Mouse (Mus musculus) midbrain, embryonic 14.5 days (tissue): ENCODE results near the gene Vmp1. TPM values are rescaled to one million over a fixed set of nuclear protein-coding genes. Genes with fewer than 3 reads are reported as not detected.

ENCODE experiments used
- ATAC-seq: fragments of 200-750 bp; cut with Nextera tagmentation; 2 replicates; pipeline ENCODE4 v1.8.0; 2017; ENCODE audit warnings: moderate number of reproducible peaks, moderate library complexity; ENCODE audit not compliant: low FRiP score, low TSS enrichment
- DNase-seq: peaks from one replicate; pipeline ENCODE4 v3.0.0-alpha.2; 2015
- H3K27ac ChIP-seq: fragments of 300-500 bp; sonication (generic); replicated peaks from 2 replicates; pipeline ENCODE4 v1.5.1; 2014; ENCODE audit warnings: mild to moderate bottlenecking, low read depth, low read length, moderate library complexity
- H3K27me3 ChIP-seq: fragments of 300-500 bp; sonication (generic); 2 replicates; pipeline ENCODE4 v1.6.1; 2014; ENCODE audit warnings: low read length, control low read depth, mixed read lengths; ENCODE audit not compliant: control insufficient read depth, insufficient read depth
- H3K36me3 ChIP-seq: fragments of 300-500 bp; sonication (generic); 2 replicates; pipeline ENCODE4 v1.6.1; 2014; ENCODE audit warnings: low read length, control low read depth; ENCODE audit not compliant: control insufficient read depth, insufficient read depth
- H3K4me1 ChIP-seq: fragments of 300-500 bp; sonication (generic); 2 replicates; pipeline ENCODE4 v1.6.1; 2014; ENCODE audit warnings: mild to moderate bottlenecking, antibody characterized with exemption, low read length, control low read depth; ENCODE audit not compliant: control insufficient read depth, insufficient read depth
- H3K4me2 ChIP-seq: fragments of 300-500 bp; sonication (generic); 2 replicates; pipeline ENCODE4 v1.6.1; 2014; ENCODE audit warnings: mild to moderate bottlenecking, low read length, moderate library complexity
- H3K4me3 ChIP-seq: fragments of 300-500 bp; sonication (generic); replicated peaks from 2 replicates; pipeline ENCODE4 v1.5.1; 2014; ENCODE audit warnings: low read depth, low read length
- H3K9ac ChIP-seq: fragments of 300-500 bp; sonication (generic); replicated peaks from 2 replicates; pipeline ENCODE4 v1.6.1; 2014; ENCODE audit warnings: mild to moderate bottlenecking, low read length, moderate library complexity
- H3K9me3 ChIP-seq: fragments of 300-500 bp; sonication (generic); 2 replicates; pipeline ENCODE4 v1.6.1; 2016; ENCODE audit warnings: low read length, control low read depth, mixed read lengths; ENCODE audit not compliant: control insufficient read depth
- WGBS: fragments of 180-500 bp; shearing (Covaris S2); extraction: QIAGEN DNeasy Blood & Tissue Kit; methylation state at CpG from one replicate; pipeline ENCODE4 v1.1.7; 2014; 5-methylcytosine and 5-hydroxymethylcytosine counted together
- polyA plus RNA-seq: library from polyadenylated mRNA; unstranded; fragments of >200 nt; fragmentation: Nextera tagmentation; extraction: Ambion mirVana; gene quantifications from 2 replicates; pipeline ENCODE4 v1.2.1, GENCODE M21; 2014

The Vmp1 gene
- polyA plus RNA-seq, 1 experiment from 2014 or later: 129 TPM

DNA sequence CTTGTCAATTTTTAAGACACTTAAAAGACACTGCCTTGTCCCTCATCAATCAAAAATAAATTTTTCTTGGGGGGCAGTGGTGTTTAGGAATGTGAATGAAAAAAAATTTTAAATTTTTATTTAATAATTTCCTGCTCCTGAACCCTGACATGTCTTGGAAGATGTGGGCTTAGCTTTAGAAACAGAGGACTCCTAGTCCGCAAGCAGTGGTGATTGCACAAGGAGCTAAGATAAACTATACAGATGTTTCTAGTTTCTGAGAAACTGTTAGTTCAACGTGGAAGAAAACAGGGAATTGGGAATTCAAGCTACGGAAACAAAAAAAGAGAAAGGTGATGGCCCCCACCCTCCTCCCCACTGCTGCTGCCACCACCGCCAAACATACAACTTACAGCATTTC, 111.8 kb downstream of the Vmp1 start:
- DNase-seq (no peak), ATAC-seq (no peak)
- no peak overlapping the region for H3K4me3 ChIP-seq
- 87% methylated on average over 4 of the region's 4 CpGs for WGBS
- H3K9ac ChIP-seq: no peak overlapping the region
- H3K27me3 ChIP-seq: no peaks in the 10 kb centered on the region
- H3K27ac ChIP-seq: no peak overlapping the region
- no peak overlapping the region for H3K4me2 ChIP-seq
- H3K9me3 ChIP-seq: no peaks in the 10 kb centered on the region
- no peaks in the 10 kb centered on the region for H3K4me1 ChIP-seq
- no peaks in the 10 kb centered on the region for H3K36me3 ChIP-seq

GRCm38 (mm10) chr11:86571047-86571855, 112.4 kb downstream of the Vmp1 start:
- ATAC-seq (no peak), DNase-seq (peak; percentile 20)
- H3K9ac ChIP-seq: no peak overlapping the region
- H3K27ac ChIP-seq: no peak overlapping the region
- no peak overlapping the region for H3K4me2 ChIP-seq
- H3K27me3 ChIP-seq: no peaks in the 10 kb centered on the region
- no peak overlapping the region for H3K4me3 ChIP-seq
- 66% methylated on average over 15 of the region's 15 CpGs for WGBS
- no peaks in the 10 kb centered on the region for H3K36me3 ChIP-seq
- H3K4me1 ChIP-seq: no peaks in the 10 kb centered on the region
- no peaks in the 10 kb centered on the region for H3K9me3 ChIP-seq

DNA sequence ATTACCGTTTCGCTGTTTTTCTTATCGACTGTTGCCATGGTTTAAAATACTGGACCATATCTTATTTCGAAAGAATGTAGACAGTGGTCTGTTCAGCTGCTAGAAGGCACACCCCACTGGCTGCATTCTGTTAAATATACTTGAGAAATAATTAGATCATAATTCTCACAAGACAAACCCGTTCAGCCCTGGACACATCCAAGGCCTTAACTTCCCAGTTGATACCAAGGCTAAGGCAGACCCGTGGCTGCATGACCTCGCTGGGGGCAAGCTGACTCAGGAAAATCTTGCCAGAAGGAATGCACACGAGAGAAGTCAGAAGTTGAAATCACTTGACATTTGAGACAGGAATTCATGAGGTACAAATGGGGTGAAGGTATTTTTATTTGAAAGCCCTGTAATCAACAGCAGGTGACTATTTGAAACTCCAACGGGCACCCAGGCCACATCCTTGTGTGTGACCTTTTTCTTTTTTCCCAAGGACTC, 113.3 kb downstream of the Vmp1 start:
- Histone ChIP-seq H3K4me1 (no peaks in the 10 kb centered on the region), H3K4me2 (no peak overlapping the region), H3K27ac (no peak overlapping the region), H3K4me3 (no peak overlapping the region), H3K27me3 (no peaks in the 10 kb centered on the region), H3K9ac (no peak overlapping the region), H3K9me3 (no peaks in the 10 kb centered on the region), H3K36me3 (no peaks in the 10 kb centered on the region)
- no peak for DNase-seq
- 79% methylated on average over 9 of the region's 9 CpGs for WGBS
- no peak for ATAC-seq

GRCm38 (mm10) chr11:86568425-86568824, 115.2 kb downstream of the Vmp1 start:
- ATAC-seq (no peak), DNase-seq (peak; percentile 57)
- H3K9me3 ChIP-seq: no peaks in the 10 kb centered on the region
- H3K9ac ChIP-seq: no peak overlapping the region
- H3K27me3 ChIP-seq: no peaks in the 10 kb centered on the region
- 67% methylated on average over 3 of the region's 3 CpGs for WGBS
- H3K36me3 ChIP-seq: no peaks in the 10 kb centered on the region
- no peak overlapping the region for H3K27ac ChIP-seq
- no peaks in the 10 kb centered on the region for H3K4me1 ChIP-seq
- H3K4me3 ChIP-seq: no peak overlapping the region
- no peak overlapping the region for H3K4me2 ChIP-seq

DNA sequence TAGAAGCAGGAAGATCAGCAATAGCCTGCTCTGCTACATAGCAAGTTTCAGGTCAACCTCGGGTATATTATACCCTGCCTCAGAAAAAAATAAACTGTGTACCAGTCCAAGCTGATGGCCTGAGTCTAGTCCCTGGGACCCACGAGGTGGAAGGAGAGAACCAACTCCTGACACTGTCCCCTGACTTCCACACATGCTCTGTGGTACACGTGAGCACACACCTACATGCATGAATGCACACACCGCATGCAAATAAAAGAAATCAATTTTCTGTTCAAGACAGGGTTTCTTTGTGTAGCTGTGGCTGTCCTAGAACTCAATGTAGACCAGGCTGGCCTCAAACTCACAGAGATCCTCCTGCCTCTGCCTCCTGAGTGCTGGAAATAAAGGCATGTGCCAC, 125.4 kb downstream of the Vmp1 start:
- H3K9me3 ChIP-seq: no peaks in the 10 kb centered on the region
- no peak for ATAC-seq

GRCm38 (mm10) chr11:86553525-86553924, 130.1 kb downstream of the Vmp1 start:
- H3K4me1 ChIP-seq: no peaks in the 10 kb centered on the region
- DNase-seq: no peak
- no peak overlapping the region for H3K9ac ChIP-seq
- no peaks in the 10 kb centered on the region for H3K9me3 ChIP-seq
- H3K4me3 ChIP-seq: no peak overlapping the region
- H3K27me3 ChIP-seq: no peaks in the 10 kb centered on the region
- no peak for ATAC-seq
- 89% methylated on average over 6 of the region's 6 CpGs for WGBS
- peaks cover 4% of the 10 kb centered on the region; the same call in 1 of the 2 replicates for H3K36me3 ChIP-seq
- no peak overlapping the region for H3K27ac ChIP-seq
- H3K4me2 ChIP-seq: no peak overlapping the region

More for the DNA sequence above, 125.4 kb downstream of the Vmp1 start:
- no peak for DNase-seq
- H3K9ac ChIP-seq: no peak overlapping the region
- no peak overlapping the region for H3K4me3 ChIP-seq
- H3K4me2 ChIP-seq: no peak overlapping the region
- no peak overlapping the region for H3K27ac ChIP-seq
- no peaks in the 10 kb centered on the region for H3K27me3 ChIP-seq
- H3K4me1 ChIP-seq: no peaks in the 10 kb centered on the region
- peaks cover 11% of the 10 kb centered on the region; the same call in 1 of the 2 replicates for H3K36me3 ChIP-seq
- 85% methylated on average over 4 of the region's 4 CpGs for WGBS

- ATAC-seq: no peak
- no peak for DNase-seq
- no peak overlapping the region for H3K4me3 ChIP-seq
- no peak overlapping the region for H3K27ac ChIP-seq
- no peak overlapping the region for H3K9ac ChIP-seq
- 100% methylated on average over 1 of the region's 1 CpGs for WGBS
- peaks cover 10% of the 10 kb centered on the region for H3K4me1 ChIP-seq
- H3K36me3 ChIP-seq: no peaks in the 10 kb centered on the region
- H3K9me3 ChIP-seq: no peaks in the 10 kb centered on the region
- no peaks in the 10 kb centered on the region for H3K27me3 ChIP-seq
- no peak overlapping the region for H3K4me2 ChIP-seq
These were observed 136.2 kb downstream of the Vmp1 start for GRCm38 (mm10) chr11:86547412-86547811.

- H3K36me3 ChIP-seq: no peaks in the 10 kb centered on the region
- DNase-seq (no peak), ATAC-seq (no peak)
- H3K27me3 ChIP-seq: no peaks in the 10 kb centered on the region
- H3K27ac ChIP-seq: no peak overlapping the region
- H3K4me3 ChIP-seq: peak overlapping the region; percentile 90
- H3K9ac ChIP-seq: no peak overlapping the region; the same call in 1 of the 2 replicates
- H3K4me2 ChIP-seq: peak overlapping the region; percentile 53
- WGBS: 79% methylated on average over 8 of the region's 8 CpGs
- H3K4me1 ChIP-seq: peaks cover 10% of the 10 kb centered on the region
- no peaks in the 10 kb centered on the region for H3K9me3 ChIP-seq
These were observed 138.1 kb downstream of the Vmp1 start for GRCm38 (mm10) chr11:86545556-86545955.
